Mouse (Mus musculus): Measurements from ENCODE around the gene Fam20b. TPM values are rescaled to one million over a fixed set of nuclear protein-coding genes. Genes with fewer than 3 reads are reported as not detected.

The Fam20b gene
- polyA plus RNA-seq, 1 experiment from 2014 or later: 37.3 TPM

DNA sequence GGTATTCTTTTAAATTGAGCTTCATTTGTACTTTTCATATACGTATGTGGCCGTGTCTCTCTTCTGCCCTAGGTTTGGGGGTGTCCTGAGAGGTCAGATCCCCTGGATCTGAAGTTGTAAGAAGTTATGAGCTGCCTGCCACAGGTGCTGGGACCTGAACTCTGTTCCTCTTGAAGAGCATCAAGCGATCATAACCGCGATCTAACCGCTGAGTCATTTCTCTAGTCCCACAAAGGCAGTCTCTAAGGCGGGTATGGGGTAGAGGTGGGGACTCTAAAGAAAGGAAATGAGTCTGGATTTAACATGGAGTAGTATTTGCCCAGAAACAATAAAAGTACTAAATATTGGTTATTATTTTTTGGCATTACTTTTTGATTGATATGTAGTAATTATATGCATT is 34.1 kb upstream of the Fam20b start:
- H3K4me2 ChIP-seq (replicated peaks; ENCODE audit: low read depth, low read length): no peak overlapping the region
- 87% methylated on average over 7 of the region's 7 CpGs for WGBS
- H3K9me3 ChIP-seq (ENCODE audit: control insufficient read depth, low read length): no peaks in the 10 kb centered on the region
- peaks cover 10% of the 10 kb centered on the region for H3K4me1 ChIP-seq (ENCODE audit: control insufficient read depth, insufficient read depth, low read length)
- no peak overlapping the region for H3K27ac ChIP-seq (ENCODE audit: low read depth, low read length)
- no peak overlapping the region for H3K4me3 ChIP-seq (ENCODE audit: low read length)
- H3K36me3 ChIP-seq (ENCODE audit: control insufficient read depth, insufficient read depth, low read length): no peaks in the 10 kb centered on the region
- no peak overlapping the region for H3K9ac ChIP-seq (ENCODE audit: low read depth, low read length)
- ATAC-seq (ENCODE audit: low FRiP score, low TSS enrichment): no peak
- H3K27me3 ChIP-seq (ENCODE audit: control insufficient read depth, insufficient read depth, low read length): no peaks in the 10 kb centered on the region

DNA sequence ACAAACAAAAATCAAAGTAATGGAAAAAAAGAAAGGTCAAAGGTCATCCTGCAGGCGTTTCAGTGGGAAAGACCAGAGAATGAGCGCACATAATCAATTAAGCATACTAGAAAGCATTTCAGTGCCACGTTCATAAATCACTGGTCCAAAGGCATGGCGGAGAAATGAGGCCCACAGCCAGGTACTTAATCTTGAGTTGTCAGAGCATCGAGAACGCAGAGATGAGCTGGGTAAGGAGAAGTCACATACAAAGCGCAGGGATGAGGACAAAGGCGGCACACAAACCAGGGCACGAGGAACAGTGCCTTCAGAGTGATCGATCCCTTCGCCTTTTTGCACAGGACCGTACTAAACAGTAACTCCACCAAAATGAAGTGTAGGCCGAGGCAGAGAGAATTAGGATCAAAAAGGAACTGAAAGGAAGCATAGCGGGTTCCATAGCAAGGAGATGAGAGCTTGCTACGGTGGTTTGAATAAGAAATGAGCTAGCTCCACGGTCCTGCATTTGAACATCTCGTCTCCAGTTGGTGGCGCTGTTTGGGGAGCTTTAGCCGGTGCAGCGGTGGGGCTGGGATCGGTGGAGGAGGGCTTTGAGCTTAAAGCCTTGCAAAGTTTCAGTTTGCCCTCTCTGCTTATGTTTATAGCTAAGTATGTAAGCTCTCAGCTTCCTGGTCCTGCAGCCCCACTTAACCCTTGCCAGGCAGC is 33.3 kb upstream of the Fam20b start:
- Histone ChIP-seq H3K9ac (ENCODE audit: low read depth, low read length) (peak overlapping the region; percentile 32), H3K27me3 (ENCODE audit: control insufficient read depth, insufficient read depth, low read length) (no peaks in the 10 kb centered on the region), H3K36me3 (ENCODE audit: control insufficient read depth, insufficient read depth, low read length) (no peaks in the 10 kb centered on the region), H3K4me2 (replicated peaks; ENCODE audit: low read depth, low read length) (peak overlapping the region; percentile 42), H3K9me3 (ENCODE audit: control insufficient read depth, low read length) (no peaks in the 10 kb centered on the region), H3K4me3 (ENCODE audit: low read length) (peak overlapping the region; percentile 11; the same call in 1 of the 2 replicates), H3K4me1 (ENCODE audit: control insufficient read depth, insufficient read depth, low read length) (peaks cover 10% of the 10 kb centered on the region), H3K27ac (ENCODE audit: low read depth, low read length) (no peak overlapping the region)
- WGBS: 9% methylated on average over 21 of the region's 21 CpGs
- ATAC-seq (ENCODE audit: low FRiP score, low TSS enrichment): peak; percentile 61; the same call in 1 of the 2 replicates

DNA sequence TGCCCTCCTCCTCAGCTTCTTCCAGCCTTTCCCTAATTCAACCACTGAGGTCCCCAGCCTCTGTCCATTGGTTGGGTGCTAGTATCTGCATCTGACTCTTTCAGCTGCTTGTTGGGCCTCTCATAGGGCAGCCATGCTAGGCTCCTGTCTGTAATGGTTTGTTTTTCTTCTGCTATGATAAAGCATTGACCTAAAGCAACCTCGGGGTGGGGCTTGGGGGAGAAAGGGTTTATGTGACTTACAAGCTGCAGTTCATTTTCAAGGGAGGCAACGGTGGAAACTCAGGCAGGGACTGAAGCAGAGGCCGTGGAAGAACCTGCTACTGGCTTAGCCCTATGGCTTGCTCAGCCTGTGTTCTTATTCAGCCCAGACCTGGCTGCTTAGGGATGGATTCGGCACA is 31.4 kb upstream of the Fam20b start:
- H3K36me3 ChIP-seq (ENCODE audit: control insufficient read depth, insufficient read depth, low read length): no peaks in the 10 kb centered on the region
- H3K4me2 ChIP-seq (replicated peaks; ENCODE audit: low read depth, low read length): no peak overlapping the region
- 31% methylated on average over 4 of the region's 4 CpGs for WGBS
- H3K9me3 ChIP-seq (ENCODE audit: control insufficient read depth, low read length): no peaks in the 10 kb centered on the region
- H3K9ac ChIP-seq (ENCODE audit: low read depth, low read length): no peak overlapping the region
- H3K4me3 ChIP-seq (ENCODE audit: low read length): no peak overlapping the region
- H3K4me1 ChIP-seq (ENCODE audit: control insufficient read depth, insufficient read depth, low read length): peaks cover 10% of the 10 kb centered on the region
- ATAC-seq (ENCODE audit: low FRiP score, low TSS enrichment): no peak
- H3K27me3 ChIP-seq (ENCODE audit: control insufficient read depth, insufficient read depth, low read length): no peaks in the 10 kb centered on the region
- no peak overlapping the region for H3K27ac ChIP-seq (ENCODE audit: low read depth, low read length)

DNA sequence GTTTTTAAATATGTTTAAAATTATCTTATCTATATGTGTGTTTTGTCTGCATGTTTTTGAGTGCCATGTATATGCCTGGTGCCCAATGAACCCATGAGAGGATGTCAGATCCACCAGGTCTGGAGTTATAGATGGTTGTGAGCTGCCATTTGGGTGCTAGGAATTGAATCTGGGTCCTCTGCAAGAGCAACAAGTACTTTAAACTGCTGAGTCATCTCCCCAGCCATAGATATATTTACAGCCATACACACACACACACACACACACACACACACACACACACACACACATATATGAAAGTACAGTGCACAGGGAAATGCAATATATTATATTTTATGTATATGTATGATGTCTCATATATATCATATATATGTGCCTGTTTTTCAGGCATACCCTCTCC is 30.2 kb upstream of the Fam20b start:
- H3K36me3 ChIP-seq (ENCODE audit: control insufficient read depth, insufficient read depth, low read length): no peaks in the 10 kb centered on the region
- ATAC-seq (ENCODE audit: low FRiP score, low TSS enrichment): no peak
- no peak overlapping the region for H3K4me3 ChIP-seq (ENCODE audit: low read length)
- no peak overlapping the region for H3K27ac ChIP-seq (ENCODE audit: low read depth, low read length)
- no peaks in the 10 kb centered on the region for H3K27me3 ChIP-seq (ENCODE audit: control insufficient read depth, insufficient read depth, low read length)
- peaks cover 6% of the 10 kb centered on the region; the same call in 1 of the 2 replicates for H3K4me1 ChIP-seq (ENCODE audit: control insufficient read depth, insufficient read depth, low read length)
- H3K9ac ChIP-seq (ENCODE audit: low read depth, low read length): no peak overlapping the region
- H3K4me2 ChIP-seq (replicated peaks; ENCODE audit: low read depth, low read length): no peak overlapping the region
- no peaks in the 10 kb centered on the region for H3K9me3 ChIP-seq (ENCODE audit: control insufficient read depth, low read length)

DNA sequence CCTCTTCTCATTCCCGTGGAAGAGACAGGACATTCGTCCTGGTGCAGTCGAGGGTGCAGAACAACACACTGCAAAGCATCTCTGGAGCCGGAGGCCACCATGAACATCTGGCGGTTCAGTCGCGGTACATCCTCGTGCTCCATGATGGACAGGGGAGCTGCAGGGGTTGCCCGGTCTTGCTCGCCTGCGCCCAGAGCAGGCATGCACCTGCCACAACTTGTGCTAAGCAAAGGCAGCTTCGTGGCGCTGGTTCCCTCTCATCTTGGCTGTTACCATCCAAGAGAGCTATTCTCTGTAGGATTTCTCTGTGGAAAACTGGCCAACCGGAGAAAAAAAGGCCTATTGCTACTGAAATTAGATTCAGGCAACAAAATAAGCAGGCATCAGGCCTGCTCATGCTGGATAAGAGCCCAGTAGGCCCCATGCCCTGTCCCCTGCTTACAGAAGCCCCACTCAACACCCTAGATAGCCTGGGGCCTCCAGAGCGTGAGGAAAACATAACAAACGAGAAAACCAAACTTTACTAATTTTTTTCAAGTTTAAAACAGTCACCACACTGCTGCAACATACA is 29.6 kb upstream of the Fam20b start:
- H3K36me3 ChIP-seq (ENCODE audit: control insufficient read depth, insufficient read depth, low read length): no peaks in the 10 kb centered on the region
- H3K9ac ChIP-seq (ENCODE audit: low read depth, low read length): no peak overlapping the region
- ATAC-seq (ENCODE audit: low FRiP score, low TSS enrichment): no peak
- WGBS: 79% methylated on average over 16 of the region's 16 CpGs
- no peak overlapping the region for H3K4me3 ChIP-seq (ENCODE audit: low read length)
- no peak overlapping the region for H3K4me2 ChIP-seq (replicated peaks; ENCODE audit: low read depth, low read length)
- no peak overlapping the region for H3K27ac ChIP-seq (ENCODE audit: low read depth, low read length)
- no peaks in the 10 kb centered on the region for H3K9me3 ChIP-seq (ENCODE audit: control insufficient read depth, low read length)
- H3K27me3 ChIP-seq (ENCODE audit: control insufficient read depth, insufficient read depth, low read length): no peaks in the 10 kb centered on the region
- peaks cover 6% of the 10 kb centered on the region; the same call in 1 of the 2 replicates for H3K4me1 ChIP-seq (ENCODE audit: control insufficient read depth, insufficient read depth, low read length)

DNA sequence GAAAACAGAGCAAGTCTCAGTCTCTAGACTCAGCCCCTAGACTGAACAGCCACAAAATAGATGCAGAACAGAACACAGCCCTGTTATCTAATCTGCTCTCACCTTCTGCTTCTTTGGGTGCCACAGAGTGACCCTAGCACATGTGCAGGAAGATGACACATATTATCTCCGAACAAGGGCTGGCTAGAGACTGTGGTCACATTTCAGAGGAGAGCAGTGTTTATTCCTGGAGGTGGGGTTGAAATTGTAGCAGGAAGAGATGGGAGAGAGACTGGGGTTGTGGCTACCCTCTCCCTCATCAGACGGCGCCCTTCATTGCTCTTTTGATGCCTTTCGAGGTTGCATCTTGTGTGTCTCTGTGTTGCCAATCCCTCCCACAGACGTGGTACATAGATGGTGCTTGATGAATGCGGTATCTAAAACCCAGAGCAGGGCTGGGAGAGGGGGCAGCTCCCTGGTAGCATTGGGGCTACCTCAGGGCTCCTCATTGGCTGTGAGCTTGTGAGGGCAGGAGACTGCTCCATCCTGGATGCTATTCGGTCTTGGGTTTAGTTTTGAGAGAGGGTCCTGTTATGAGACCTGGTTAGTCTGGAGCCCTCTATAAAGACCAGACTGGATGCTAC is 26.4 kb upstream of the Fam20b start:
- Histone ChIP-seq H3K4me2 (replicated peaks; ENCODE audit: low read depth, low read length) (no peak overlapping the region), H3K27ac (ENCODE audit: low read depth, low read length) (no peak overlapping the region), H3K9ac (ENCODE audit: low read depth, low read length) (no peak overlapping the region), H3K4me1 (ENCODE audit: control insufficient read depth, insufficient read depth, low read length) (no peaks in the 10 kb centered on the region), H3K36me3 (ENCODE audit: control insufficient read depth, insufficient read depth, low read length) (no peaks in the 10 kb centered on the region), H3K4me3 (ENCODE audit: low read length) (no peak overlapping the region), H3K27me3 (ENCODE audit: control insufficient read depth, insufficient read depth, low read length) (no peaks in the 10 kb centered on the region), H3K9me3 (ENCODE audit: control insufficient read depth, low read length) (no peaks in the 10 kb centered on the region)
- WGBS: 79% methylated on average over 7 of the region's 7 CpGs
- ATAC-seq (ENCODE audit: low FRiP score, low TSS enrichment): no peak

DNA sequence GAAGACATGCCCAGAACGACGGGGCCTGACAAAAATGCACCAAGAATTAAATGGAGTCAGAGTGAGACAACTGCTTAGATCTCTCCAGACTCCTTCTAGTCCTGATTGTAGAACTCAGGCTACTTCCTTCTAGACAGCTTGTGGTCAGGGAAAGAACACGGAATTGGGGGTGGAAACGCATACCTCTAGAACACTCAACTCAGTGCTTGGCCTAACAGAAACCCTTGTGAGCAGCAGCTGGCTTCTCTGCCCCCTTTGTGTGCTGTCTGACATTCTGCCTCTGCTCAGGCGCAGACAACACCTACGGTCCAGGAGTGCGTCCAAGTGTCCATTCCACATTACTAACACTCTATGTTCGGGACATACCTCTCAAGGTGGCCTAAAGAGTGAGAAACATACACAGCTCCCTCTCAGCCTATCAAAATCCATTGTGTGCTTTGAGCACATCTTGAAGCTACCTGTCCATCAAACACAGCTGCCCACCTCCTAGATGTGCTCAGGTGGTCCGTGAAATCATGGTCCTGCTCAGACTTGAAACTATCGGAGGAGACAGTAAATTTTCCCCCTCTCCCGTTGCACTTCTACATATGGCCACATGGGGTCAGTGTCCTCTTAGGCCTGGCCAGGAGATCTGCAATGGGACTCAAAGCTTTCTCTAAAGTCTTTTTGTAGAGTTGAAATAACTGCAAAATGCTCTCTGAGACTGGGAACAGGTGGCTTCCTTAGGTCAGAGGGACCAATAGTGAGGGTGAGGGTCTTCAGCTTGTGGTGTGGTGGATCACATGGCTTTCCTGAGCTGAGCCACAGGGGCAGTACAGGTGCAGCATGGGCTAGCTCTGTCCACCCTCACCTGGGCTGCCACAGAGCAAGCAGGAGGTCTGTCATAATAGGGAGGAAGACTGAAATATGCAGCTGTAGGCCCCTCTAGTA is 22.9 kb upstream of the Fam20b start:
- no peaks in the 10 kb centered on the region for H3K36me3 ChIP-seq (ENCODE audit: control insufficient read depth, insufficient read depth, low read length)
- H3K9me3 ChIP-seq (ENCODE audit: control insufficient read depth, low read length): no peaks in the 10 kb centered on the region
- peak; percentile 70 for ATAC-seq (ENCODE audit: low FRiP score, low TSS enrichment)
- H3K4me2 ChIP-seq (replicated peaks; ENCODE audit: low read depth, low read length): no peak overlapping the region
- H3K4me3 ChIP-seq (ENCODE audit: low read length): no peak overlapping the region
- WGBS: 61% methylated on average over 11 of the region's 11 CpGs
- H3K27me3 ChIP-seq (ENCODE audit: control insufficient read depth, insufficient read depth, low read length): no peaks in the 10 kb centered on the region
- H3K9ac ChIP-seq (ENCODE audit: low read depth, low read length): no peak overlapping the region
- H3K4me1 ChIP-seq (ENCODE audit: control insufficient read depth, insufficient read depth, low read length): no peaks in the 10 kb centered on the region
- H3K27ac ChIP-seq (ENCODE audit: low read depth, low read length): no peak overlapping the region

DNA sequence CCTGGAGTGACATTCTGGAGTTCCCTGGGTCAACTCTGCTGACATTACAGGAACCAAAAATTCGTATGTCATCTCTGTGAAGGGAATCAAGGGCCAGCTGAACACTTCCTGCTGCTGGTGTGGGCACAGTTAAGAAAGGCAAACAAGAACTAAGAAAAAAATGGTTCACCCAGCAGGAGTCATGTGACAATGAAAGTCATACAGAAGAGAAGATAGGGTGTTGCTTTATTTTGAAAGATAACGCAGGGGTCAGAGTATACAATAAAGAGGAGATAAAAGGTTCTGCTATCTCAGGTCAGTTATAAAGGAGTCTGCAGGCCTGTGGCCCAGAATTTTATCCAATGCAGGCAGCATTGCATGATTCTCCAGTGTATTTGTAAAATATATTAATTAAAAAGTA is 16.9 kb upstream of the Fam20b start:
- Histone ChIP-seq H3K9me3 (ENCODE audit: control insufficient read depth, low read length) (no peaks in the 10 kb centered on the region), H3K27me3 (ENCODE audit: control insufficient read depth, insufficient read depth, low read length) (no peaks in the 10 kb centered on the region), H3K36me3 (ENCODE audit: control insufficient read depth, insufficient read depth, low read length) (no peaks in the 10 kb centered on the region), H3K4me1 (ENCODE audit: control insufficient read depth, insufficient read depth, low read length) (no peaks in the 10 kb centered on the region), H3K9ac (ENCODE audit: low read depth, low read length) (no peak overlapping the region), H3K27ac (ENCODE audit: low read depth, low read length) (no peak overlapping the region), H3K4me3 (ENCODE audit: low read length) (no peak overlapping the region), H3K4me2 (replicated peaks; ENCODE audit: low read depth, low read length) (no peak overlapping the region)
- whole genome bisulfite sequencing: 77% methylated on average over 2 of the region's 2 CpGs
- ATAC-seq (ENCODE audit: low FRiP score, low TSS enrichment): no peak
